Mouse (Mus musculus): Measurements from ENCODE around the gene Ndufs7.
"Not testable (repeated sequence)": the region's sequence is repeated elsewhere in the genome, so short reads cannot be mapped to it uniquely, and the experiment has no call there.

Gene Ndufs7

GRCm38 (mm10) chr10:80239791-80240190 is 9.1 kb upstream of the Ndufs7 start:
- no peak for ATAC-seq (ENCODE audit: insufficient number of reproducible peaks, low FRiP score, low TSS enrichment)

GRCm38 (mm10) chr10:80242088-80242487 is 6.8 kb upstream of the Ndufs7 start:
- no peak for ATAC-seq (ENCODE audit: insufficient number of reproducible peaks, low FRiP score, low TSS enrichment)

GRCm38 (mm10) chr10:80242607-80243006 is 6.3 kb upstream of the Ndufs7 start:
- no peak for ATAC-seq (ENCODE audit: insufficient number of reproducible peaks, low FRiP score, low TSS enrichment)

- ATAC-seq (ENCODE audit: insufficient number of reproducible peaks, low FRiP score, low TSS enrichment) = no peak
Observed at GRCm38 (mm10) chr10:80244791-80245399, 4.0 kb upstream of the Ndufs7 start.

GRCm38 (mm10) chr10:80245600-80245999 is 3.3 kb upstream of the Ndufs7 start:
- ATAC-seq (ENCODE audit: insufficient number of reproducible peaks, low FRiP score, low TSS enrichment) = peak; percentile 29; the same call in 1 of the 2 replicates

GRCm38 (mm10) chr10:80247849-80248248 is 1.1 kb upstream of the Ndufs7 start:
- ATAC-seq (ENCODE audit: insufficient number of reproducible peaks, low FRiP score, low TSS enrichment) = no peak

- not testable (repeated sequence) for ATAC-seq (ENCODE audit: insufficient number of reproducible peaks, low FRiP score, low TSS enrichment)
Observed at GRCm38 (mm10) chr10:80248437-80248836, 484 bp upstream of the Ndufs7 start.

GRCm38 (mm10) chr10:80250059-80250458 is 1.1 kb downstream of the Ndufs7 start:
- ATAC-seq (ENCODE audit: insufficient number of reproducible peaks, low FRiP score, low TSS enrichment) = no peak

GRCm38 (mm10) chr10:80250573-80250972 is 1.7 kb downstream of the Ndufs7 start:
- no peak for ATAC-seq (ENCODE audit: insufficient number of reproducible peaks, low FRiP score, low TSS enrichment)

- no peak for ATAC-seq (ENCODE audit: insufficient number of reproducible peaks, low FRiP score, low TSS enrichment)
Observed at GRCm38 (mm10) chr10:80252011-80252410, 3.1 kb downstream of the Ndufs7 start.

GRCm38 (mm10) chr10:80252493-80253274 is 3.8 kb downstream of the Ndufs7 start:
- no peak for ATAC-seq (ENCODE audit: insufficient number of reproducible peaks, low FRiP score, low TSS enrichment)

GRCm38 (mm10) chr10:80253551-80253950 is 4.6 kb downstream of the Ndufs7 start:
- no peak for ATAC-seq (ENCODE audit: insufficient number of reproducible peaks, low FRiP score, low TSS enrichment)

- no peak for ATAC-seq (ENCODE audit: insufficient number of reproducible peaks, low FRiP score, low TSS enrichment)
Observed at GRCm38 (mm10) chr10:80254331-80255297, 5.7 kb downstream of the Ndufs7 start.

- no peak for ATAC-seq (ENCODE audit: insufficient number of reproducible peaks, low FRiP score, low TSS enrichment)
Observed at GRCm38 (mm10) chr10:80255881-80256535, 7.1 kb downstream of the Ndufs7 start.

- no peak for ATAC-seq (ENCODE audit: insufficient number of reproducible peaks, low FRiP score, low TSS enrichment)
Observed at GRCm38 (mm10) chr10:80257936-80258335, 9.0 kb downstream of the Ndufs7 start.

- ATAC-seq (ENCODE audit: insufficient number of reproducible peaks, low FRiP score, low TSS enrichment) = no peak
Observed at GRCm38 (mm10) chr10:80258752-80259462, 10.0 kb downstream of the Ndufs7 start.

- ATAC-seq (ENCODE audit: insufficient number of reproducible peaks, low FRiP score, low TSS enrichment) = no peak
Observed at GRCm38 (mm10) chr10:80259463-80259805, 10.5 kb downstream of the Ndufs7 start.

- peak; percentile 18; the same call in 1 of the 2 replicates for ATAC-seq (ENCODE audit: insufficient number of reproducible peaks, low FRiP score, low TSS enrichment)
Observed at GRCm38 (mm10) chr10:80259861-80260641, 11.1 kb downstream of the Ndufs7 start.
